Mouse (Mus musculus) testis, adult 2 months (tissue): ENCODE data around the gene Zfp362.

Source experiments
- CTCF ChIP-seq: fragments of 200-500 bp; IDR thresholded peaks from 2 replicates; pipeline ENCODE4 v1.5.1; 2012; ENCODE audit warnings: low read depth, mild to moderate bottlenecking, inconsistent platforms, low read length, moderate library complexity; ENCODE audit not compliant: control insufficient read depth, insufficient read depth, insufficient replicate concordance
- POLR2A ChIP-seq: fragments of 200-500 bp; IDR thresholded peaks from 2 replicates; pipeline ENCODE4 v1.6.1; 2012; ENCODE audit warnings: low read depth, mild to moderate bottlenecking, inconsistent platforms, low read length, moderate library complexity; ENCODE audit not compliant: control insufficient read depth

GRCm38 (mm10) chr4:128849686-128850085 lies 43.8 kb upstream of the Zfp362 start:
- TF ChIP-seq CTCF (no peak), POLR2A (no peak)
